Mouse (Mus musculus) ES-E14 (cell line): ENCODE measurements around the gene Sh2b3. TPM values are rescaled to one million over a fixed set of nuclear protein-coding genes. Genes with fewer than 3 reads are reported as not detected.
A peak's percentile ranks its signal among the peaks of the same experiment; 100 is the strongest.

Experiments
- DNase-seq: peaks from one replicate; pipeline ENCODE4 v3.0.0-alpha.2; 2013; ENCODE audit warnings: low read depth, low spot score
- H3K27ac ChIP-seq: 2 replicates; pipeline ENCODE4 v1.5.1; 2012; ENCODE audit warnings: low read depth, mild to moderate bottlenecking, low read length, moderate library complexity, mixed read lengths; ENCODE audit not compliant: poor library complexity, insufficient read depth, severe bottlenecking
- H3K36me3 ChIP-seq: 2 replicates; pipeline ENCODE4 v1.6.1; 2012; ENCODE audit warnings: mild to moderate bottlenecking, low read length, moderate library complexity, mixed read lengths; ENCODE audit not compliant: control insufficient read depth, poor library complexity, insufficient read depth, severe bottlenecking
- H3K4me1 ChIP-seq, 2 experiments: fragments of 150-350 bp in 1 of 2; sonication (generic) in 1 of 2; 2 replicates each; pipeline ENCODE4 v1.6.1; 2012; ENCODE audit warnings: low read length in 2 of 2, mild to moderate bottlenecking in 1 of 2, mixed read lengths in 1 of 2; ENCODE audit not compliant: control insufficient read depth in 2 of 2, insufficient read depth in 2 of 2, poor library complexity in 1 of 2
- H3K4me3 ChIP-seq, 2 experiments: fragments of 150-350 bp in 1 of 2; sonication (generic) in 1 of 2; 2 replicates each; pipeline ENCODE4 v1.5.1; 2012; ENCODE audit warnings: low read length in 2 of 2, low read depth in 1 of 2, mild to moderate bottlenecking in 1 of 2, mixed read lengths in 1 of 2; ENCODE audit not compliant: insufficient read depth in 1 of 2, poor library complexity in 1 of 2, severe bottlenecking in 1 of 2
- H3K9ac ChIP-seq: 2 replicates; pipeline ENCODE4 v1.6.1; 2012; ENCODE audit warnings: low read depth, mild to moderate bottlenecking, low read length, mixed read lengths; ENCODE audit not compliant: poor library complexity, insufficient read depth, severe bottlenecking
- H3K9me3 ChIP-seq: fragments of 150-350 bp; sonication (generic); 2 replicates; pipeline ENCODE4 v1.6.1; 2012; ENCODE audit warnings: low read depth, mild to moderate bottlenecking, low read length; ENCODE audit not compliant: control insufficient read depth, insufficient read depth
- CHD2 ChIP-seq: IDR thresholded peaks from 2 replicates; pipeline ENCODE4 v1.6.1; 2014; ENCODE audit warnings: mild to moderate bottlenecking, low read depth, low read length, inconsistent platforms
- HCFC1 ChIP-seq: IDR thresholded peaks from 2 replicates; pipeline ENCODE4 v1.6.1; 2012; ENCODE audit warnings: low read length, inconsistent platforms, borderline replicate concordance; ENCODE audit not compliant: insufficient read depth
- MAFK ChIP-seq: IDR thresholded peaks from 2 replicates; pipeline ENCODE4 v1.6.1; 2014; ENCODE audit warnings: mild to moderate bottlenecking, low read depth, low read length, inconsistent platforms; ENCODE audit not compliant: insufficient read depth
- ZC3H11A ChIP-seq: IDR thresholded peaks from 2 replicates; pipeline ENCODE4 v1.6.1; 2012; ENCODE audit warnings: low read depth, mild to moderate bottlenecking, inconsistent platforms, low read length, borderline replicate concordance
- ZNF384 ChIP-seq: IDR thresholded peaks from 2 replicates; pipeline ENCODE4 v1.6.1; 2012; ENCODE audit warnings: low read depth, low read length, inconsistent platforms
- in situ Hi-C, 2 experiments: fragments of 600-800 bp; cut with MboI; formaldehyde crosslinking; loops; one replicate each; pipeline ENCODE4 v1.15.1; 2025; ENCODE audit warnings: low sequenced_read_pairs in 2 of 2, inconsistent platforms in 1 of 2; ENCODE audit not compliant: unreplicated experiment in 2 of 2
- total RNA-seq: library from RNA; depleted of rRNA; stranded (reverse); fragments of 300-350 nt; gene quantifications from 2 replicates; pipeline ENCODE4 v1.2.3, GENCODE M21; 2012

Sh2b3 gene
- total RNA-seq, 1 experiment = 9.1 TPM

DNA sequence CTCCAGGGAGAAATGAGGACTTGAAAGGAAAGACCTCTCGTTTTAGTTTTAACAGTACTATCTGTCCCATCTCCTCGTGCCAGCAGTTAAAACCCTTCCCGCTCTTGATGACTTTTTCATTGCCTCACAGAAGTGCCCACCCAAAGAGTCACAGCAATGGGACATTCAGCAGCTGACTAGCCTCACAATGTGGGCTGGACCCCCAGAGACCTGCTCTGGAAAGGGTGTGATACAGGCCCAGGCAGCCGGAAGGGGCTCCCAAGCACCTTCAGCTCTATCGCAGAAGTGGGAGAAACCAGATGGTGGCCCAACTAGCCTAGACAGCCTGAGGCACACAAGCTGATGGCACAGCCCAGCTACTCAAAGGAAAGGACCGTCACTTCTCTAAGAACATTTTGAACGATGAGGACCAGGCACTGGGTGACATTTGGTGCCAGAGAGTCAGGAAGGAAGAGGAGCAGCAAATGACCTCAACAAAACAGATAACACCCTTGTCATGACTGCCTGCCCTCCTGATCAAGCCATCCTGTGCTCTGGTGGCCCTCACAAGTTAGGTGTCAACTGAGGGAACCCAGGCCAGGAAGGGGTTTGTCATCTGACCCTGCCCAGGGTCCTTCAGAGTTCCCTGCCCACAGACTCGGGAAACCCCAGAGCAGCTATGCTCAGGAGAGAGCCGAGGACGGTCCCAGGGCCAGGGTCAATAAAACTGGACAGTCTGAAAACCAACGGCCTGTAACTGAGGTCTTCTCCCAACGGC, 2.3 kb downstream of the Sh2b3 start:
- H3K9ac ChIP-seq = no peak overlapping the region
- no peak overlapping the region for H3K27ac ChIP-seq
- peaks cover 3 to 26% of the 10 kb centered on the region in 2 experiments for H3K4me1 ChIP-seq
- H3K36me3 ChIP-seq = no peaks in the 10 kb centered on the region; the same call in 1 of the 2 replicates
- no peaks in the 10 kb centered on the region for H3K9me3 ChIP-seq
- H3K4me3 ChIP-seq = peak overlapping the region in 1 of 2 experiments; percentile 92; a peak in 1 of 4 replicates
- in situ Hi-C loops = no loop called here
- DNase-seq = no peak
- no peak for TF ChIP-seq ZC3H11A

DNA sequence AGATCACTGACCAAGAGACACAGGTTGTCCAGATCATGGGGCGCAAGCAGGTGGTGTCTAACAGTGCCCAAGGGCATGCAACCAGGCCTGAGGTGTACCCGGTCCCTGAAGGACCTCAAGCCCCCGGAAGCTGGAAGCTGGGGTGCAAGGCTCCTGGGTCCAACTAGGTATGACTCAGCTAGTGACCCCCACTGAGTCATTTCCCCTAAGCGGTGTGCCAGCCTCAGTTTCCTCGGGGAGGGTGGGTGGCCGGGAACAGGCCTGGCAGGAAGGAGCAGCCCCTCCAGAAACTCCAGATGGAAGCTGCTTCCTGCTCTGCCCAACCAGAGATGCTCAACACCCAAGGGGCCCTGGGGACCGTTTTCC, 3.2 kb downstream of the Sh2b3 start:
- Histone ChIP-seq H3K4me1 (peaks cover 3 to 28% of the 10 kb centered on the region in 2 experiments), H3K9me3 (no peaks in the 10 kb centered on the region), H3K36me3 (no peaks in the 10 kb centered on the region; the same call in 1 of the 2 replicates), H3K4me3 (no peak overlapping the region), H3K9ac (no peak overlapping the region), H3K27ac (no peak overlapping the region)
- in situ Hi-C loops = no loop called here
- no peak for DNase-seq
- TF ChIP-seq MAFK (no peak), ZNF384 (no peak), HCFC1 (no peak), ZC3H11A (no peak), CHD2 (no peak)

DNA sequence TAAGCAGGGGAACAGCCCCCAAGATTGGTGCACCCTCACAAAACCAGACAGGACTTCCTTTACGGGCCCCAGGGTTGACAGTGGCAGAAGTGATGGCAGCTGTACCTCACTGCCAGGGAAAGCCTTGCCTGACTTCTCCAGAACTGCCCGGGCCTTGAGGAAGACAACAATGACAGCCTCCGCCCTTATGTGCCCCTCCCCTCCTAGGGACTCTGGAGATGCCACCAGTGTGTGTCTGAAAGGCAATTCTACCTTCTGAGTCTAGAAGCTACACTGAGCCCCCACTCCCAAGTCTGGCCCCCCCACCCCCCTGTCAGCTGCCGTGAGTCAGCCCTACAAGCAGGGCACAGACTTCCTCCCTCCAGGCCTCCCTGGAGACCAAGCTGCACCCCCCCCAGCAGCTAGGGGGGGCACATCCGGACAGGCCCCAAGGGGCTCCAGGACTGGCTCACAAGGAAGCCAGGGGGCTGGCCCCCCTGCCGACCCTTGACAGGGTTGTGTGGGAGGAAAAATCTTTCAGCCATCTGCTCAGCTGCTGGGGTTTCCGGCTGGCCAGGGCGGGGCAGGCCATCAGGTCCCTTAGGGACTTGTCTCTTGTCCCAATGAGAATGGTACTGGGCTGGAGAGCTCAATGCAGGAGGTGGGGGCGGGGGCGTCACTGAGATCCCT, 3.7 kb downstream of the Sh2b3 start:
- TF ChIP-seq HCFC1 (no peak), ZC3H11A (no peak), MAFK (no peak), ZNF384 (no peak), CHD2 (no peak)
- Histone ChIP-seq H3K9ac (no peak overlapping the region), H3K36me3 (no peaks in the 10 kb centered on the region; the same call in 1 of the 2 replicates), H3K27ac (no peak overlapping the region), H3K9me3 (no peaks in the 10 kb centered on the region), H3K4me3 (no peak overlapping the region), H3K4me1 (peaks cover 2 to 27% of the 10 kb centered on the region in 2 experiments; a peak in 3 of 4 replicates)
- in situ Hi-C loops = no loop called here
- DNase-seq = no peak

DNA sequence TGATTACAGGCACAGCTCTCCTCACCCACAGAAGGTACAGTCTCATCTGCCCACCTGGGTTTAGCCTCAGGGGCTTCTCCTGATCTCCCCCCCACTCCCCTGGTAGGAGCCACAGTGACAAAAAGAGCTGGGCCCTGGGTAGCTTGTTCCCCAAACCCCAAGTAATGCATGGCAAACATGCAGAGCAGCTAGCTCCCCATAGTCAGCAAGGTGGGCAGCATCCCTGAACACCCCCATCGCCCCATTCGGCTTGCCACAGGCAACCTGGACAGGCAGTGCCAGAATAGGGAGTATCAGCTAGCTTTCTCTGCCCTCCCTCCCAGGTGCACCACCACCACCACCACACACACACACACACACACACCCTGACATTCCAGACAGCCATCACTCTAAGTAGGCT, 4.3 kb downstream of the Sh2b3 start:
- H3K4me3 ChIP-seq = no peak overlapping the region
- DNase-seq = no peak
- no peak overlapping the region for H3K27ac ChIP-seq
- H3K9me3 ChIP-seq = no peaks in the 10 kb centered on the region
- no peak overlapping the region for H3K9ac ChIP-seq
- H3K4me1 ChIP-seq = peaks cover under 1 to 26% of the 10 kb centered on the region in 2 experiments; a peak in 3 of 4 replicates
- TF ChIP-seq MAFK (no peak), HCFC1 (no peak), ZC3H11A (no peak)
- in situ Hi-C loops = no loop called here
- peaks cover 2% of the 10 kb centered on the region; the same call in 1 of the 2 replicates for H3K36me3 ChIP-seq
